Mouse (Mus musculus): ENCODE results near the gene Atp6v1g1.

- TF ChIP-seq CTCF (IDR thresholded peaks at IDR 0.05; ENCODE audit: insufficient read depth, low read depth, low read length) (no peak), POLR2A (IDR thresholded peaks at IDR 0.05; ENCODE audit: insufficient read depth, low read depth, low read length) (no peak)
These were observed 6.3 kb downstream of the Atp6v1g1 start for GRCm38 (mm10) chr4:63550908-63551307.

Data from olfactory bulb, adult 2 months (tissue).